8 mouse cellular contexts compared by ENCODE assay signal in genomic region chr13:98351527-98351926, GRCm38 (mm10). TPM values are rescaled to one million over a fixed set of nuclear protein-coding genes. Genes with fewer than 3 reads are reported as not detected.
A peak's percentile ranks its signal among the peaks of the same experiment; 100 is the strongest.
DNase-seq lines count a peak whose midpoint lies in the region; ATAC-seq lines count a peak whose summit lies in the region.

No protein-coding gene starts in this region.

- peaks cover 88% of the 10 kb centered on the region for H3K27me3 ChIP-seq in midbrain, embryonic 10.5 days (ENCODE audit: low read depth, poor library complexity, severe bottlenecking)
- peaks cover 77% of the 10 kb centered on the region for H3K27me3 ChIP-seq in midbrain, embryonic 13.5 days

- ATAC-seq in midbrain, embryonic 13.5 days: no peak
- ATAC-seq in common myeloid progenitor, adult 5-6 weeks (replicated peaks; ENCODE audit: low read depth, poor library complexity, severe bottlenecking): peak; percentile 57

- H3K9ac ChIP-seq in midbrain, embryonic 13.5 days (replicated peaks): no peak overlapping the region

- H3K27ac ChIP-seq in midbrain, embryonic 10.5 days (replicated peaks): no peak overlapping the region
- no peak overlapping the region for H3K27ac ChIP-seq in midbrain, embryonic 13.5 days

- WGBS in midbrain, embryonic 10.5 days: 4% methylated on average over 8 of the region's 8 CpGs
- WGBS in midbrain, embryonic 13.5 days: 7% methylated on average over 8 of the region's 8 CpGs

- H3K9me3 ChIP-seq in midbrain, embryonic 10.5 days (replicated peaks): no peaks in the 10 kb centered on the region
- H3K9me3 ChIP-seq in midbrain, embryonic 13.5 days: no peaks in the 10 kb centered on the region

- DNase-seq in cerebellum, postnatal 14 days: peak; percentile 19 to 56
- no peak for DNase-seq in cerebellum, adult 18-20 months
- DNase-seq in midbrain, embryonic 10.5 days (ENCODE audit: low spot score): peak; percentile 62
- DNase-seq in lung, postnatal 14 days: peak; percentile 33
- DNase-seq in layer of hippocampus, adult 8-10 months (ENCODE audit: low spot score in 2 of 2): no peak
- no peak for DNase-seq in frontal cortex, postnatal 14 days (ENCODE audit: low spot score in 2 of 2)

- no peak overlapping the region for H3K4me3 ChIP-seq in midbrain, embryonic 10.5 days
- no peak overlapping the region for H3K4me3 ChIP-seq in midbrain, embryonic 13.5 days (replicated peaks)

- H3K4me1 ChIP-seq in midbrain, embryonic 10.5 days: peaks cover 31% of the 10 kb centered on the region
- H3K4me1 ChIP-seq in midbrain, embryonic 13.5 days (replicated peaks): peaks cover 24% of the 10 kb centered on the region

- no peak overlapping the region for H3K4me2 ChIP-seq in midbrain, embryonic 13.5 days (replicated peaks)

- H3K36me3 ChIP-seq in midbrain, embryonic 10.5 days: no peaks in the 10 kb centered on the region
- H3K36me3 ChIP-seq in midbrain, embryonic 13.5 days: no peaks in the 10 kb centered on the region

RNA-seq across cellular contexts. Expression of gene Foxd1, which starts 2.5 kb away (rescaled TPM):
- 3.4 and 3.7 TPM in 2 replicates for polyA plus RNA-seq in midbrain, embryonic 10.5 days (2016; fragmentation: Nextera tagmentation; extraction: Ambion mirVana)
- polyA plus RNA-seq in midbrain, embryonic 13.5 days (2015; fragmentation: Nextera tagmentation; extraction: Ambion mirVana): 0.80 and 0.86 TPM in 2 replicates
- total RNA-seq in common myeloid progenitor, adult 5-6 weeks (2017): not detected in 2 replicates
- 1 to 10 TPM in 3 of 4 experiments, under 1 TPM in 1; 0.74 to 1.3 (median 1.2) TPM for total RNA-seq in layer of hippocampus, adult 8-10 months (2022)

RNA-seq across cellular contexts. Expression of gene Btf3, which starts 34.7 kb away (rescaled TPM):
- polyA plus RNA-seq in midbrain, embryonic 10.5 days (2016; fragmentation: Nextera tagmentation; extraction: Ambion mirVana): 640 and 750 TPM in 2 replicates
- 584 and 625 TPM in 2 replicates for polyA plus RNA-seq in midbrain, embryonic 13.5 days (2015; fragmentation: Nextera tagmentation; extraction: Ambion mirVana)
- 2,029 and 2,484 TPM in 2 replicates for total RNA-seq in common myeloid progenitor, adult 5-6 weeks (2017)
- 100 to 1,000 TPM; 157 to 207 (median 184) TPM for total RNA-seq in layer of hippocampus, adult 8-10 months (2022)

Comparison
In these comparisons a context has a peak if more than half of its experiments do, and no peak if none do; other contexts are left out.
1. DNase-seq: peak in cerebellum, postnatal 14 days (2 of 2), midbrain, embryonic 10.5 days (single experiment) and lung, postnatal 14 days (single experiment); none in cerebellum, adult 18-20 months (0 of 2), layer of hippocampus, adult 8-10 months (0 of 2) and frontal cortex, postnatal 14 days (0 of 2).